Mouse (Mus musculus) erythroblast, embryonic 14.5 days (primary cell): Measurements from ENCODE around the gene Rab42. TPM values are rescaled to one million over a fixed set of nuclear protein-coding genes. Genes with fewer than 3 reads are reported as not detected.

Source experiments
- H3K27me3 ChIP-seq: 2 replicates; pipeline ENCODE4 v1.6.1; 2012; ENCODE audit warnings: inconsistent platforms; ENCODE audit not compliant: control insufficient read depth
- H3K36me3 ChIP-seq: 2 replicates; pipeline ENCODE4 v1.6.1; 2012; ENCODE audit warnings: mild to moderate bottlenecking, inconsistent platforms; ENCODE audit not compliant: control insufficient read depth
- H3K4me1 ChIP-seq: 2 replicates; pipeline ENCODE4 v1.6.1; 2012; ENCODE audit warnings: inconsistent platforms; ENCODE audit not compliant: control insufficient read depth
- H3K4me3 ChIP-seq: replicated peaks from 2 replicates; pipeline ENCODE3; 2012; ENCODE audit warnings: moderate library complexity, mild to moderate bottlenecking, inconsistent platforms
- H3K9me3 ChIP-seq: 2 replicates; pipeline ENCODE4 v1.6.1; 2012; ENCODE audit warnings: low read length, inconsistent platforms, mixed read lengths; ENCODE audit not compliant: control insufficient read depth
- GATA1 ChIP-seq: IDR thresholded peaks from 2 replicates; pipeline ENCODE4 v1.6.1; 2012; ENCODE audit warnings: low read length, inconsistent platforms, mixed read lengths
- TAL1 ChIP-seq: IDR thresholded peaks from 3 replicates; pipeline ENCODE4 v1.6.1; 2012; ENCODE audit warnings: low read length, inconsistent platforms, mixed read lengths
- polyA plus RNA-seq: library from polyadenylated mRNA; stranded (reverse); fragments of >175 nt; gene quantifications from 2 replicates; pipeline ENCODE4 v1.2.3, GENCODE M21; 2012

Gene Rab42
- polyA plus RNA-seq, 1 experiment = 0.05 TPM

DNA sequence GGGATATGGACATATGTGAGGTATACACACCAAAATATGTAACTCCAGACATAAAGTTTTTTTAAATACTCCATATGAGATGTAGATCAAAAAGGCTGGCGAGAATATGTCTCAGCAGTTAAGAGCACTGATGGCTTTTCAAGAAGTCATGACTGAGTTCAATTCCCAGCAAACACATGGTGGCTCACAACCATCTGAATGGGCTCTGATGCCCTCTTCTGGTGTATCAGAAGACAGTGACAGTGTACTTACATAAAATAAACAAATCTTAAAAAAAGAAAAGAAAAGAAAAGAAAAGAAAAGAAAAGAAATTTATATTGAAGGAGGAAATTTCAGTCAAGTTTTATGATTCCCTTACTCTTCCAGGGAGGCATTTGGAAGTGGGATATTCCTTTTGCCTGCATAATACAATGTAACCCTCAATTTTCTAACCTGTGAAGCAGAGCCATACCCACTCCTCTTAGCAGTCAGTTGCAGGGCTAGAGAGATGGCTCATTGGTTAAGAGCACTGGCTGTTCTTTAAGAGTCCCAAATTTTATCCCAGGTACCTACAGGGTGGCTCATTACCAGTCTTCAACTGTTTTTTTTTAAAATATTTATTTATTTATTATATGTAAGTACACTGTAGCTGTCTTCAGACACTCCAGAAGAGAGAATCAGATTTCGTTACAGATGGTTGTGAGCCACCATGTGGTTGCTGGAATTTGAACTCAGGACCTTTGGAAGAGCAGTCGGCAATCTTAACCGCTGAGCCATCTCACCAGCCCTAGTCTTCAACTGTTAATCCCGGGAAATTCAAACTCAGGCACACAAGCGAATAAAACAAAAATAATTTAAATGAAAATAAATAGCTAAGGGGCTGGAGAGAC, 34.1 kb downstream of the Rab42 start:
- H3K27me3 ChIP-seq = no peaks in the 10 kb centered on the region
- no peaks in the 10 kb centered on the region for H3K36me3 ChIP-seq
- H3K4me3 ChIP-seq = no peak overlapping the region
- H3K4me1 ChIP-seq = peaks cover 53% of the 10 kb centered on the region
- TF ChIP-seq TAL1 (no peak), GATA1 (no peak)
- no peaks in the 10 kb centered on the region for H3K9me3 ChIP-seq

DNA sequence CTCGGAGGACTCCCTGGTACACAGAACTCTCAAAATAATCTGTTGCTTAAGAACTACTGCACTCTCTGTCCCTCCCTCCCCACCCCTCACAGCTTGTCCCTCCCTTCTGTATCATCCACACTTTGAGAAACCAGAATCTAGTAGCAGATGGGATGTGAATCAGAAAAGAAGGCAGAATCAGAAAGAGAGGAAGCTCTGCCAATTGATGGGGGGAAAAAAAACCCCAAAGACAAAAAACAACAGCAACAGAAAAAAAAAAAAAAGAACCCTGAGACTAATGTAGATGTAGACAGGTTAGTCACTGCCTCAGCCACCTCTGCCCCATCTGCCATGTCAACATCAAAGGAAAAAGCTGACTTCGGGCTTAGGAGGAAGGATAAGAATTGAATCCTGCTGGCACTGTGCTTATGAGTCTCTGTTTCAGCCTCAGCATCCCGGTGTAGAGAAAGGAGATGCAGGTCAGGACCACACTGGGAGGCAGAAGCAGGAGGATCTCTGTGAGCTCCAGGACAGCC, 36.3 kb downstream of the Rab42 start:
- TF ChIP-seq TAL1 (no peak), GATA1 (no peak)
- H3K4me3 ChIP-seq = no peak overlapping the region
- H3K27me3 ChIP-seq = no peaks in the 10 kb centered on the region

DNA sequence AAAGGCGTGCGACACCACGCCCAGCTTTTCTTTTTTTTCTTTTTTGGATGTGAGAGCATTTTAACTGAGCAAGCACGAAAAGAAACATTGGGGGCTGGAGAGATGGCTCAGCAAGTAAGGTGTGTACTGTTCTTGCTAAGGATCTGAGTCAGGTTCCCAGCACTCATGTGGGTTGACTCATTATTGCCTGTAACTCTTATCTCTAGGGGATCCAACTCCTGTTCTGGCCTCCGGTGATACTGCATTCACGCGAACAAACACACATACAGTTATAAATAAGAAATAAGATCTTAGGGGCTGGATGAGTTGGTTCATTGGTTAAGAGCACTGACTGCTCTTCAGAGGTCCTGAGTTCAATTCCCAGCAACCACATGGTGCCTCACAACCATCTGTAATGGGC, 39.9 kb downstream of the Rab42 start:
- Histone ChIP-seq H3K36me3 (peaks cover 8% of the 10 kb centered on the region), H3K4me1 (peaks cover 46% of the 10 kb centered on the region), H3K4me3 (no peak overlapping the region), H3K9me3 (no peaks in the 10 kb centered on the region), H3K27me3 (no peaks in the 10 kb centered on the region)
- TF ChIP-seq GATA1 (no peak), TAL1 (no peak)

More for the DNA sequence above, 36.3 kb downstream of the Rab42 start:
- no peaks in the 10 kb centered on the region for H3K9me3 ChIP-seq
- H3K36me3 ChIP-seq = no peaks in the 10 kb centered on the region
- H3K4me1 ChIP-seq = peaks cover 48% of the 10 kb centered on the region

DNA sequence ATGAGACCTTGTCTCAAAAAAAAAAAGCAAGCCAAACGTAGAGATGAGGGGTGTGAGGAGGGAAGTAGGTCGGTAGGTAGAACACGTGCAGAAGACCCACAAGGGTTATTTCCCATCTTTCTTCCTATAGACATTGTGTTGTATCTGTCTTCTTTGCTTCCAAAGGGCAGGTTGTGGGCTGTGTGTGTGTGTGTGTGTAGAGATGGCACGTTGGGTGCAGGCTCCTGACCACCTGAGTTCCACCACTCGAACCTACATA, 40.9 kb downstream of the Rab42 start:
- H3K4me1 ChIP-seq = peaks cover 48% of the 10 kb centered on the region
- H3K36me3 ChIP-seq = peaks cover 17% of the 10 kb centered on the region
- TF ChIP-seq TAL1 = no peak
- no peak for TF ChIP-seq GATA1
- H3K27me3 ChIP-seq = no peaks in the 10 kb centered on the region
- H3K9me3 ChIP-seq = no peaks in the 10 kb centered on the region
- H3K4me3 ChIP-seq = peak overlapping the region; percentile 76

DNA sequence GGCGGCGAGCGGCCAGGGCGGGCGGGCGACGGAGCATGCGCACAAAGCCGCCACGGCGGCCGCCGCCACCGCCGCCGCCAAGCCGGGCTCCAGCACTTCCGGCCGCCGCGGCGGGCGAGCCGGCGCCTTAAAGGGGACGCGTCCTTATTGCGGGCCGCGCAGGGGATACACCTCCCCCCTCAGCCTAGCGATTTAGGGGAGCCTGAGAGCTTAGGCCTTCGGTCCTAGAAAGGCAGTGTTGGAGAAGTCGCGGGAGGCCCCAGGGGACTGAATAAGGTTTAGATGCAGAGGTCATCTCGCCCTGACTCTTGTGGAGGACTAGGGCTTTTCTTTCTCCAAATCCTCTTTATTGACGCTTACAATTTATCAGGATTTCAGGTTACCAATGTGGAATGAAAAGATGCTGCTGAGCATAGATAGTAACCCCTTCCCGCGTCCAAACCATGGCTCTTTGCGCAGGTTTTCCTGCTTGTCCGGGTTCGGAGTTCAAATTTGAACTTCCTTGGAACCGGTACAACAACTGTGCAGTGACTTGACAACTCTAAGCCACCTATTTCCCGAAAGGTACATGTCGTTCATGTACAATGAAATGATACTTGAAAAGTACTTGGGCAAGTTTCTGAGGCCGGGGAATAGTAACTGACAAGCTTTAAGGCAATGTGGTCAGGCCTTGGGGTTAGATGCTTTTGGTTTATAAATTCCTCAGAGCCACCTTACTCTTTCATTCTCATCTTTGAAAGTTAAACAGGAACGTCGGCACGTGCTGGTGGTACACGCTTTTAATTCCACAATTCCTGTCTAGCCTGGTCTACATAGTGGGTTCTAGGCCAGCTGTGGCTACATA, 41.4 kb downstream of the Rab42 start, which contains the start of gene Gmeb1:
Gmeb1 (minus strand) TSS at position 89 of the 844 bp plus-strand sequence.
- TF ChIP-seq GATA1 = no peak
- TF ChIP-seq TAL1 = no peak
- Histone ChIP-seq H3K4me3 (peak within 1 kb of the TSS; percentile 76), H3K9me3 (no peaks in the 10 kb centered on the region), H3K36me3 (peaks cover 17% of the 10 kb centered on the region), H3K4me1 (peaks cover 44% of the 10 kb centered on the region), H3K27me3 (no peaks in the 10 kb centered on the region)

DNA sequence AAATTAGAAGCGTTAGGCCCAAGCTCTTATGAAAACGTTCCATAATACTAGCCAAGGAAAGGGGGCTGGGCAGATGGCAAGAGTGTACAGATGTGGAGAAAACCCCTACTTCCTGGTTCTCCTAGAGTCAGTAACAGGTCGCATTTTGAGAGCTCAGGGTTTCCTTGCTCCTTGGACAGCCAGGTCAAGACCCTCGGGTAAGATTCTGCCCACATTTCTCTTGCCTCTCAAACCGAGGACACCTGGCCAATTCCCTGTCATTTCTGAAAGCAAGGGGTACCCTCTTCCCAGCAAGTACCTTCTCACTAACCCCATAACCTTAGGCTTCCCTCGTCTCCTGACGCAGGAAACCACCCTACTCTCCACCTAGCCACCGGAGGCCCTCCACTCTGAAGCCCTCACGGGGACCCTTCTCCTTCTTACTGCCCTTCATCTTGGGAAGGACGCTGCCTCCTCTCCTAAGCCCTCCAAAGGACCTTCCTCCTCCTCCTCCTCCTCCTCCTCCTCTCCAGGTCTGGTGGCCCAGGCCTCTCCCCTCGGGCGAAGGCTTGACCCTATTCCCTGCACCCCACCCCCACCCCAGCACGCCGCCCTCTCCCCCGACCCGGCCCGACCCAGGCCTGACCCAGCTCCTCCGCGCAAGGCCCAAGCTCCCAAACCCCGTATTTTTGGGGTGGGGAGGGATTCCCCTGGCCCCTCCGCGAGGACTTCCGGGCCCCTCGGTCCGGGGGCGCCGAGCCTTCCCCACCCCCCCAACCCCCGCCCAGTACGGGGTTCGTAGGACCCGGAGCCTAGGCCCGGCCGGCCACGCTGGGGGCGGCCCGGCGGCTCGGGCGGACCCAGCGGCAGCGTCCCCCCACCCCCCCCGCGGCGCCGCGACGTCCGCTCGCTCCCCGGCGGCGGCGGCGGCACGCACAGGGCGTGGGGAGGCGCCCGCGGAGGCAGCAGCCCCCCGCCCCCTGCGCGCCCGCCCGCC, 42.5 kb downstream of the Rab42 start:
- TF ChIP-seq TAL1 = no peak
- TF ChIP-seq GATA1 = no peak
- peaks cover 44% of the 10 kb centered on the region for H3K4me1 ChIP-seq
- H3K27me3 ChIP-seq = no peaks in the 10 kb centered on the region
- H3K36me3 ChIP-seq = peaks cover 23% of the 10 kb centered on the region
- peak overlapping the region; percentile 76 for H3K4me3 ChIP-seq
- no peaks in the 10 kb centered on the region for H3K9me3 ChIP-seq

DNA sequence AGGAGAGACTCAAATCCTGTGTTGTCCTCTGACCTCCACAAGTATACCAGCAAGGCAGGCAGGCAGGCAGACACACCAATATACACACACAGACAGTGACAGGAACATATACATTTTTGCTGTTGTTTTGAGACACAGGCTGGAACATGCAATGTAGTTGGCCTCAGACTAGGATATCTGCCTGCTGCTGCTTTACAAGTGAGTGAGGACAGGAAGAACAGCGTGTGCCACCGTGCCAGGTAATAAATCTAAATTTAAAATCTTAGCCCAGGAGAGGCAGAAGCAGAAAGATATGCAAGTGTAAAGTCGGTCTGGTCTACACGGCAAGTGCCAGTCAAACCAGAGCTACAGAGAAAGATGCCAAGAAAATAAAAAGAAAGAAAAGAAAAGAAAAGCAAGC, 43.9 kb downstream of the Rab42 start:
- H3K9me3 ChIP-seq = no peaks in the 10 kb centered on the region
- H3K4me3 ChIP-seq = peak overlapping the region; percentile 76
- H3K27me3 ChIP-seq = no peaks in the 10 kb centered on the region
- H3K36me3 ChIP-seq = peaks cover 25% of the 10 kb centered on the region
- no peak for TF ChIP-seq TAL1
- TF ChIP-seq GATA1 = no peak
- peaks cover 48% of the 10 kb centered on the region for H3K4me1 ChIP-seq

DNA sequence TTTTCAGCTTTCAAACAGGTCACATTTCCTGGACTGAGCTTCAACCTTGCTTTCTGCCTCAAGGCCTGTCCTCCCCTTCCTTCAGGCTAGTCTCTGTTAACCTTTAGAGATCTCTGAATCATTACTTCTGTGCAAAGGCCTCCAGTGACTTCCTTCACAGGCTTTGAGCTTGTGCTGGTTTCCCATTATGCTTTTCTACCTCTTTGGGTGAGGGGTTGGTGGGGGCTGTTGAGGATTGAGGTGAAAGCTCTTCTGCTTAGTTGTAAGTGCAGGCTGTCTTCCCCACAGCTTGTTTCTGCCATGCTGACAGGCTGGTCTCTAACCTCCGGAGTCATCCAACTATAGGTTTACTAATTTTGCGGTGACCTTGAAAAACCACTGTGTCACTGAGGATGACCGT, 46.8 kb downstream of the Rab42 start:
- Histone ChIP-seq H3K36me3 (peaks cover 46% of the 10 kb centered on the region), H3K4me3 (no peak overlapping the region), H3K9me3 (no peaks in the 10 kb centered on the region), H3K4me1 (peaks cover 43% of the 10 kb centered on the region), H3K27me3 (no peaks in the 10 kb centered on the region)
- TF ChIP-seq TAL1 (no peak), GATA1 (no peak)
